Comparison of ENCODE assay signal across 21 mouse cellular contexts in genomic region chr2:52042132-52042531, GRCm38 (mm10). TPM values are rescaled to one million over a fixed set of nuclear protein-coding genes. Genes with fewer than 3 reads are reported as not detected.
DNase-seq lines count a peak whose midpoint lies in the region; ATAC-seq and TF ChIP-seq lines count a peak whose summit lies in the region.
"Had no signal": no experiment of that assay in that cellular context is flagged by ENCODE, and none has a peak within 500 bp of the region (broad histone marks: within the 10 kb centered on the region; RNA-seq: fewer than 3 reads in every experiment).

No protein-coding gene starts in this region.

- H3K36me3 ChIP-seq in kidney, embryonic 14.5 days (ENCODE audit: control insufficient read depth, insufficient read depth, low read length): 0 out of 2 replicates have a peak, but pooled peaks cover 2% of the 10 kb centered on the region
- no peaks in the 10 kb centered on the region for H3K36me3 ChIP-seq in kidney, postnatal 0 days (ENCODE audit: insufficient read depth, low read length)
- peaks cover 31% of the 10 kb centered on the region for H3K36me3 ChIP-seq in limb, embryonic 13.5 days
- peaks cover 48% of the 10 kb centered on the region for H3K36me3 ChIP-seq in limb, embryonic 10.5 days
- H3K36me3 ChIP-seq: heart, embryonic 12.5 days; heart, embryonic 15.5 days; hindbrain, embryonic 13.5 days had no signal

- no peak overlapping the region for H3K4me3 ChIP-seq in kidney, embryonic 14.5 days (ENCODE audit: low read length)
- H3K4me3 ChIP-seq in kidney, postnatal 0 days (replicated peaks; ENCODE audit: low read depth, low read length): no peak overlapping the region
- no peak overlapping the region for H3K4me3 ChIP-seq in limb, embryonic 13.5 days
- H3K4me3 ChIP-seq in limb, embryonic 10.5 days: no peak overlapping the region
- H3K4me3 ChIP-seq: embryonic facial prominence, embryonic 12.5 days; embryonic facial prominence, embryonic 15.5 days; heart, embryonic 12.5 days; heart, embryonic 15.5 days; hindbrain, embryonic 10.5 days; hindbrain, embryonic 13.5 days had no signal

- H3K4me2 ChIP-seq in kidney, embryonic 14.5 days (replicated peaks; ENCODE audit: low read depth, low read length): no peak overlapping the region
- H3K4me2 ChIP-seq in kidney, postnatal 0 days (ENCODE audit: low read length): no peak overlapping the region
- 0 out of 2 replicates have a peak overlapping the region, but pooled peaks have one; percentile 1 for H3K4me2 ChIP-seq in limb, embryonic 13.5 days (replicated peaks)
- H3K4me2 ChIP-seq: embryonic facial prominence, embryonic 12.5 days; embryonic facial prominence, embryonic 15.5 days; heart, embryonic 12.5 days; heart, embryonic 15.5 days; hindbrain, embryonic 13.5 days had no signal

- ATAC-seq in kidney, embryonic 14.5 days (ENCODE audit: low FRiP score, low TSS enrichment): peak; percentile 90
- ATAC-seq in kidney, postnatal 0 days (replicated peaks; ENCODE audit: low FRiP score, low read depth): peak; percentile 75
- no peak for ATAC-seq in limb, embryonic 13.5 days (ENCODE audit: low FRiP score, low read depth)
- ATAC-seq: CD4-positive, CD25-positive, alpha-beta regulatory T cell, adult 4 months; forebrain, embryonic 14.5 days; forebrain, postnatal 0 days; hindbrain, embryonic 16.5 days had no signal

- H3K27ac ChIP-seq in kidney, embryonic 14.5 days (ENCODE audit: low read depth, low read length): no peak overlapping the region
- no peak overlapping the region for H3K27ac ChIP-seq in kidney, postnatal 0 days
- no peak overlapping the region for H3K27ac ChIP-seq in limb, embryonic 13.5 days
- H3K27ac ChIP-seq in limb, embryonic 10.5 days: no peak overlapping the region
- H3K27ac ChIP-seq: embryonic facial prominence, embryonic 12.5 days; embryonic facial prominence, embryonic 15.5 days; heart, embryonic 15.5 days; hindbrain, embryonic 10.5 days; hindbrain, embryonic 13.5 days had no signal

- DNase-seq in kidney, adult 18-20 months: no peak
- DNase-seq in kidney, postnatal 0 days (ENCODE audit: low spot score): peak; percentile 80
- DNase-seq in kidney, postnatal 36 days: no peak
- no peak for DNase-seq in limb, embryonic 10.5 days (ENCODE audit: low spot score)
- DNase-seq in adrenal gland, adult (ENCODE audit: inconsistent age in 2 of 2, low spot score in 1 of 2): no peak
- DNase-seq: adrenal gland, adult 2 months; adrenal gland, postnatal 14 days; forebrain, postnatal 0 days; gastrocnemius, postnatal 36 days; heart, postnatal 36 days had no signal

- H3K4me1 ChIP-seq in kidney, embryonic 14.5 days (ENCODE audit: control insufficient read depth, insufficient read depth, low read length): no peaks in the 10 kb centered on the region
- H3K4me1 ChIP-seq in kidney, postnatal 0 days (replicated peaks; ENCODE audit: insufficient read depth, low read length): no peaks in the 10 kb centered on the region
- peaks cover 36% of the 10 kb centered on the region for H3K4me1 ChIP-seq in limb, embryonic 13.5 days
- H3K4me1 ChIP-seq in limb, embryonic 10.5 days: peaks cover 24% of the 10 kb centered on the region
- H3K4me1 ChIP-seq: heart, embryonic 15.5 days had no signal

- no peak for TF ChIP-seq CTCF in kidney, postnatal 0 days (IDR thresholded peaks at IDR 0.05; ENCODE audit: low read depth)

- 51% methylated on average over 3 of the region's 3 CpGs for WGBS in kidney, embryonic 14.5 days
- 38% methylated on average over 3 of the region's 3 CpGs for WGBS in kidney, postnatal 0 days
- WGBS in limb, embryonic 13.5 days: 53% methylated on average over 3 of the region's 3 CpGs
- whole genome bisulfite sequencing in limb, embryonic 10.5 days: 84% methylated on average over 3 of the region's 3 CpGs

- H3K9ac ChIP-seq in kidney, embryonic 14.5 days (ENCODE audit: low read depth, low read length): no peak overlapping the region
- H3K9ac ChIP-seq in kidney, postnatal 0 days (ENCODE audit: low read depth, low read length): no peak overlapping the region
- H3K9ac ChIP-seq in limb, embryonic 13.5 days: no peak overlapping the region
- H3K9ac ChIP-seq: embryonic facial prominence, embryonic 12.5 days; embryonic facial prominence, embryonic 15.5 days; forebrain, postnatal 0 days; heart, embryonic 12.5 days; heart, embryonic 15.5 days; hindbrain, embryonic 13.5 days had no signal

- H3K27me3 ChIP-seq in kidney, embryonic 14.5 days (ENCODE audit: control insufficient read depth, insufficient read depth, low read length): no peaks in the 10 kb centered on the region
- H3K27me3 ChIP-seq in kidney, postnatal 0 days (ENCODE audit: insufficient read depth, low read length): no peaks in the 10 kb centered on the region
- H3K27me3 ChIP-seq in limb, embryonic 13.5 days: no peaks in the 10 kb centered on the region
- no peaks in the 10 kb centered on the region for H3K27me3 ChIP-seq in limb, embryonic 10.5 days (ENCODE audit: low read depth, poor library complexity, severe bottlenecking)
- H3K27me3 ChIP-seq: embryonic facial prominence, embryonic 12.5 days; embryonic facial prominence, embryonic 15.5 days; hindbrain, embryonic 13.5 days had no signal

- H3K9me3 ChIP-seq in kidney, embryonic 14.5 days (ENCODE audit: control insufficient read depth, low read length): no peaks in the 10 kb centered on the region
- H3K9me3 ChIP-seq in kidney, postnatal 0 days (replicated peaks; ENCODE audit: low read length): no peaks in the 10 kb centered on the region
- no peaks in the 10 kb centered on the region for H3K9me3 ChIP-seq in limb, embryonic 13.5 days
- H3K9me3 ChIP-seq in limb, embryonic 10.5 days (replicated peaks): no peaks in the 10 kb centered on the region
- H3K9me3 ChIP-seq: embryonic facial prominence, embryonic 12.5 days; embryonic facial prominence, embryonic 15.5 days; heart, embryonic 12.5 days; heart, embryonic 15.5 days; hindbrain, embryonic 10.5 days; hindbrain, embryonic 13.5 days had no signal

RNA-seq across cellular contexts. Expression of gene Tnfaip6, which starts 4.3 kb away (rescaled TPM):
- 7.7 and 8.2 TPM in 2 replicates for polyA plus RNA-seq in kidney, embryonic 14.5 days (2014; fragmentation: Nextera tagmentation; extraction: Ambion mirVana)
- polyA plus RNA-seq in kidney, postnatal 0 days (2015; fragmentation: Nextera tagmentation; extraction: Ambion mirVana): 9.0 and 9.5 TPM in 2 replicates
- polyA plus RNA-seq in limb, embryonic 13.5 days (2015; fragmentation: Nextera tagmentation; extraction: Ambion mirVana): 58.8 and 60.4 TPM in 2 replicates
- polyA plus RNA-seq in limb, embryonic 10.5 days (2016; fragmentation: Nextera tagmentation; extraction: Ambion mirVana): 49.8 and 58.5 TPM in 2 replicates
- polyA plus RNA-seq: adrenal gland, adult 2 months; CD4-positive, CD25-positive, alpha-beta regulatory T cell, adult 4 months had no signal

RNA-seq across cellular contexts. Expression of gene Rif1, which starts 30.5 kb away (rescaled TPM):
- polyA plus RNA-seq in kidney, embryonic 14.5 days (2014; fragmentation: Nextera tagmentation; extraction: Ambion mirVana): 53.5 and 64.2 TPM in 2 replicates
- 24.3 and 24.5 TPM in 2 replicates for polyA plus RNA-seq in kidney, postnatal 0 days (2015; fragmentation: Nextera tagmentation; extraction: Ambion mirVana)
- 39.9 and 42.4 TPM in 2 replicates for polyA plus RNA-seq in limb, embryonic 13.5 days (2015; fragmentation: Nextera tagmentation; extraction: Ambion mirVana)
- 46.5 and 50.1 TPM in 2 replicates for polyA plus RNA-seq in limb, embryonic 10.5 days (2016; fragmentation: Nextera tagmentation; extraction: Ambion mirVana)
